Mouse (Mus musculus) ES-E14 (cell line): ENCODE measurements at regions not wholly inside any gene's neighbourhood (a gene's known extent, or its start where the extent isn't known, plus 50 kb on each side); places are given as distances from the start of the nearest gene placed in this dataset.

Experiments
- DNase-seq: peaks from one replicate; pipeline ENCODE4 v3.0.0-alpha.2; 2013; ENCODE audit warnings: low read depth, low spot score
- H3K27ac ChIP-seq: 2 replicates; pipeline ENCODE4 v1.5.1; 2012; ENCODE audit warnings: low read depth, mild to moderate bottlenecking, low read length, moderate library complexity, mixed read lengths; ENCODE audit not compliant: poor library complexity, insufficient read depth, severe bottlenecking
- H3K36me3 ChIP-seq: 2 replicates; pipeline ENCODE4 v1.6.1; 2012; ENCODE audit warnings: mild to moderate bottlenecking, low read length, moderate library complexity, mixed read lengths; ENCODE audit not compliant: control insufficient read depth, poor library complexity, insufficient read depth, severe bottlenecking
- H3K4me1 ChIP-seq, 2 experiments: fragments of 150-350 bp in 1 of 2; sonication (generic) in 1 of 2; 2 replicates each; pipeline ENCODE4 v1.6.1; 2012; ENCODE audit warnings: low read length in 2 of 2, mild to moderate bottlenecking in 1 of 2, mixed read lengths in 1 of 2; ENCODE audit not compliant: control insufficient read depth in 2 of 2, insufficient read depth in 2 of 2, poor library complexity in 1 of 2
- H3K4me3 ChIP-seq, 2 experiments: fragments of 150-350 bp in 1 of 2; sonication (generic) in 1 of 2; 2 replicates each; pipeline ENCODE4 v1.5.1; 2012; ENCODE audit warnings: low read length in 2 of 2, low read depth in 1 of 2, mild to moderate bottlenecking in 1 of 2, mixed read lengths in 1 of 2; ENCODE audit not compliant: insufficient read depth in 1 of 2, poor library complexity in 1 of 2, severe bottlenecking in 1 of 2
- H3K9ac ChIP-seq: 2 replicates; pipeline ENCODE4 v1.6.1; 2012; ENCODE audit warnings: low read depth, mild to moderate bottlenecking, low read length, mixed read lengths; ENCODE audit not compliant: poor library complexity, insufficient read depth, severe bottlenecking
- H3K9me3 ChIP-seq: fragments of 150-350 bp; sonication (generic); 2 replicates; pipeline ENCODE4 v1.6.1; 2012; ENCODE audit warnings: low read depth, mild to moderate bottlenecking, low read length; ENCODE audit not compliant: control insufficient read depth, insufficient read depth
- CHD2 ChIP-seq: IDR thresholded peaks from 2 replicates; pipeline ENCODE4 v1.6.1; 2014; ENCODE audit warnings: mild to moderate bottlenecking, low read depth, low read length, inconsistent platforms
- HCFC1 ChIP-seq: IDR thresholded peaks from 2 replicates; pipeline ENCODE4 v1.6.1; 2012; ENCODE audit warnings: low read length, inconsistent platforms, borderline replicate concordance; ENCODE audit not compliant: insufficient read depth
- MAFK ChIP-seq: IDR thresholded peaks from 2 replicates; pipeline ENCODE4 v1.6.1; 2014; ENCODE audit warnings: mild to moderate bottlenecking, low read depth, low read length, inconsistent platforms; ENCODE audit not compliant: insufficient read depth
- ZC3H11A ChIP-seq: IDR thresholded peaks from 2 replicates; pipeline ENCODE4 v1.6.1; 2012; ENCODE audit warnings: low read depth, mild to moderate bottlenecking, inconsistent platforms, low read length, borderline replicate concordance
- ZNF384 ChIP-seq: IDR thresholded peaks from 2 replicates; pipeline ENCODE4 v1.6.1; 2012; ENCODE audit warnings: low read depth, low read length, inconsistent platforms
- in situ Hi-C, 2 experiments: fragments of 600-800 bp; cut with MboI; formaldehyde crosslinking; loops; one replicate each; pipeline ENCODE4 v1.15.1; 2025; ENCODE audit warnings: low sequenced_read_pairs in 2 of 2, inconsistent platforms in 1 of 2; ENCODE audit not compliant: unreplicated experiment in 2 of 2

DNA sequence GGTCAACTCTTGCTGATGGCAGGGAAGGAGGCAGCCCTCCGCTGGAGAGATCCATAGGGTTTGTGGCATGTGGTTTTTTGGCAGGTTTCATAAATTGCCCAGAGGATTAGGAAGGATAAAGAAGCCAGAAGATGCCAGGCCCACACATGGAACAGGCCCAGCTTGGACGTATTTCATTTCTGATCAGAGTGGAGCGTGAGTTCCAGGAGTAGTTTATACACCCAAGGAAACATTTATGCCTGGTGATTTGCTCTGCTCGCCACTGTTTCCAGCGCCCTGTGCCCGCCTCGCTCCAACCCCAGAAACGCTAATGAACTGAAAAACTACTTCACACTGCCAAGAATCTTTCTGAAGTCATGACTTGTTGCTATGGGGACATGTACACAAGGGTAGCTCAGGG lies 53.0 kb upstream of the Lrp8 start:
- in situ Hi-C loops: no loop called here
- Histone ChIP-seq H3K36me3 (no peaks in the 10 kb centered on the region), H3K4me3 (no peak overlapping the region), H3K9ac (no peak overlapping the region), H3K27ac (no peak overlapping the region), H3K9me3 (no peaks in the 10 kb centered on the region), H3K4me1 (peaks cover 0 to 3% of the 10 kb centered on the region in 2 experiments; a peak in 1 of 4 replicates)
- no peak for DNase-seq
- TF ChIP-seq HCFC1: no peak
- TF ChIP-seq ZNF384: no peak
- TF ChIP-seq ZC3H11A: no peak
- no peak for TF ChIP-seq MAFK
- TF ChIP-seq CHD2: no peak

DNA sequence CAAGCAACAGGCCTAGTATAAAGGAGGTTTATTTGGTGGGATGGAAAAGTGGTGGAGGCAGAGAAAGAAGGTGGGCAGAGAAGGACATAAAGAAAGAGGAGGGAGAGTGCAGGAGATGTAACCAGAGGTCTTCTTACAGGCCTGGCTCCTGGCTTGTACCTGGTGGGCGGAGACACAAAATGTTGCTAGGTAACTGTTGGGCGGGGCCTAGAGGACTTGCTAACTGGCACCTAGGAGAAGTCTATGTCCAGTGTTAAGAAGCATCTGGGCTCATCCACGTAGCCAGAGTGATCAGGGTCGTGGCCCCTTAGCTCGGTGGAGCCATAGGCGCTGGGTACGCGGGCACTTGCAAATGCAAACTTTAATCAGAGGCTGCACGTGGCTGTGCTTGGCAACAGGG lies 52.0 kb upstream of the Lrp8 start:
- Histone ChIP-seq H3K4me1 (peaks cover 0 to 3% of the 10 kb centered on the region in 2 experiments; a peak in 1 of 4 replicates), H3K9ac (no peak overlapping the region), H3K27ac (no peak overlapping the region), H3K4me3 (no peak overlapping the region), H3K36me3 (no peaks in the 10 kb centered on the region), H3K9me3 (no peaks in the 10 kb centered on the region)
- no peak for DNase-seq
- in situ Hi-C loops: no loop called here
- no peak for TF ChIP-seq HCFC1
- TF ChIP-seq ZC3H11A: no peak
- no peak for TF ChIP-seq ZNF384
- TF ChIP-seq MAFK: no peak
- TF ChIP-seq CHD2: no peak
